Mouse (Mus musculus) CD4-positive, CD25-positive, alpha-beta regulatory T cell, adult 2 months (primary cell): ENCODE data around the gene Sfxn5.

Experiments
- DNase-seq: peaks from one replicate; pipeline ENCODE4 v3.0.0-alpha.2; 2012; ENCODE audit warnings: low read depth, low spot score

Gene Sfxn5

DNA sequence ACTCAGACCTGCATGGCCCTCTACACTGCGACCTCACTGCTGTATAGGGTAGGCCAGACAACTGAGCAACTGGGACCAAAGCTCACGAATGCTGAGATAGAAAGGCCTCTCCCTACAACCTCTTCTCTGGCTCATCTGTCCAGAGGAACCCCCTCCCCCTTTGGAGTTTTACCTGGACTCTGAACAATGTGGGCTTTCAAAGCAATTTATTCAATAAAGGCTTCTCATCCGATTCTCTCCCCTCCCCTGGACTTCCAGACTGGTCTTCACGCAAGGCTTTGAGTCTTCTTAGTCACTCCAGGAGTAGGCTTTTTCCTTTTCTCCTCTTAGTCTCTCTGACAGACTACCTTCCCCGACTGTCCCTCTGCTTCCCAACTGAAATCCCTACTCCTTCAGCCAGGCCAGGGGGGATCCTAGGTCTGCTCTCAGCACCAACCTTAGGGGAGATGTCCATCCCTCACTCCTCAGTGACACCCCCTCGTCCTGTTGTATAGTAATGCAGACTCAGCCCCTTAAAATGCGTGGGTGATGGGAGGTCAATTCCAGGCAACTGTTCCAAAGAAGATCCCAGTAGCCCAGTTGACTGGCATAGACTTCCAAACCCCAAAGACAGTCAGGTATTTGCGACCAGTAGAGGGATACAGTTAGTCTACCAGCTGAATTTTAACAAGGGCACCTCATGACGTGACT, 141.3 kb downstream of the Sfxn5 start:
- no peak for DNase-seq

DNA sequence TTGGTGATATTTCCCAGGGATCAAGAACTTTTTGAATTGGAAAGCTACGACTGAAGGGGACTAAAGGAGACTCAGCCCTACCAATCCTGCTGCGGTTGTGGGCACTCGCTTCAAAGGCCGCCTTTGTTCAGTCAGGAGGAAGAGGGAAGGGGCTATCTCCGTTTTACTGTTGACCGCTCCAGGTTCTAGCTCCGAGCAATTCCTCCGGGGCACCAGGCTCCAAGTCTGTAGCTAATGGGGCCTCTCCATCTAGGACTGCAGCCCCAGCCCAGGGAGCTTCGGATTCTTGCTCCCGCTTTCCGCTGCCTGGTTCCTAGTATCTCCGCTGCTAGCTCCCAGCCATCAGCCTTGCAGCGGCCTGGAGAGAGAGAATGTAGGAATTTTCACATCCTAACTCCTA, 142.6 kb downstream of the Sfxn5 start:
- no peak for DNase-seq

DNA sequence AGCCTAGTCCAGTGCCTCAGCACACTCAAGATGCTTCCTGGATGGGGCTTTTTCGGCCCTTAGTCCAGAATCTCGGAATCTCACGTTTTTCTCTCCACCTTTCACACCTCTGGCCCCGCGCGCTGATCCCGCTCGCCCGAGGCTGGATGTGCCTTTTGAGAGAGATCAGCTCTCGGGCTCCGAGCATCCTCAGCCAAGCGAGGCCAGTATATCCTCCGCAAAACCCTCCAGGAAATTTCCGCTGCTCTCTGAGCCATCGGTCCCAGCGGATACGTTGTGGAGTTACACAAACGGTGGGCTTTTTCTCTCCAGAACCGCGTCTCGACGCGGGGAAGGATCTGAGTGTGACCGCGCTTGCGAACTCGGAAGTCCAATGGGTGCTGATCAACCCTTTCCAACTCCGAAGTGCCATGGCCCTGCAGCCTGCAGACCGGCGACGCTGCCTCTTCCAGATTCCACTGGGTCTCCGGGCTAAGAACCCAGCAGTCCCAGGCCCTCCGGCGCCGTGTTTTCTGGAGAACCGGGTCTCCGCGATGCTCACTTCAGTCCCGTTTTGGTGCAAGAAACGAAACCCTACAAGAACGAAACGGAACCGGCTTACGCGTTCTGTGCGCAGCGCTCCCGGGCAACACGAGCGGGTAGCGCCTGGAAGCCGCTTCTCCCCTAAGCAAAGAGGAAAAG, 143.2 kb downstream of the Sfxn5 start:
- DNase-seq, result no peak

DNA sequence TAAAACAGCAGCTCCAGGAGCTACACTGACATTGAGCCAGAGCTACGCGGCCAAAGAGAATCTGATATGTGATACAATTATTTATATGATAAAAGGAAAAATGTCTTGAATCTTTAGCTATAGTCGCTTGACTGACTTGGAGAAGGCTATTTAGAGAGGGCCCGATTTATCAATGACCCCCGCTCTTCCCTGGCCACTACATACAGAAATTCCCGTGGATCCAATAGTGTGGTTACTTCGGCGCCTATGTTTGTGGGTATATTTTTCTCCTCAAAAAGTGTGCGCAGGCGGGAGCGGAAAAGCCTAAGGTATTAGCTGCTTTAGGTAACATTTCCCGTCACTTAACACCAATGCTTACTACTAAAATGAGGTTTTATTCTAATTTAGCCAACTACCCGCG, 143.9 kb downstream of the Sfxn5 start:
- no peak for DNase-seq

DNA sequence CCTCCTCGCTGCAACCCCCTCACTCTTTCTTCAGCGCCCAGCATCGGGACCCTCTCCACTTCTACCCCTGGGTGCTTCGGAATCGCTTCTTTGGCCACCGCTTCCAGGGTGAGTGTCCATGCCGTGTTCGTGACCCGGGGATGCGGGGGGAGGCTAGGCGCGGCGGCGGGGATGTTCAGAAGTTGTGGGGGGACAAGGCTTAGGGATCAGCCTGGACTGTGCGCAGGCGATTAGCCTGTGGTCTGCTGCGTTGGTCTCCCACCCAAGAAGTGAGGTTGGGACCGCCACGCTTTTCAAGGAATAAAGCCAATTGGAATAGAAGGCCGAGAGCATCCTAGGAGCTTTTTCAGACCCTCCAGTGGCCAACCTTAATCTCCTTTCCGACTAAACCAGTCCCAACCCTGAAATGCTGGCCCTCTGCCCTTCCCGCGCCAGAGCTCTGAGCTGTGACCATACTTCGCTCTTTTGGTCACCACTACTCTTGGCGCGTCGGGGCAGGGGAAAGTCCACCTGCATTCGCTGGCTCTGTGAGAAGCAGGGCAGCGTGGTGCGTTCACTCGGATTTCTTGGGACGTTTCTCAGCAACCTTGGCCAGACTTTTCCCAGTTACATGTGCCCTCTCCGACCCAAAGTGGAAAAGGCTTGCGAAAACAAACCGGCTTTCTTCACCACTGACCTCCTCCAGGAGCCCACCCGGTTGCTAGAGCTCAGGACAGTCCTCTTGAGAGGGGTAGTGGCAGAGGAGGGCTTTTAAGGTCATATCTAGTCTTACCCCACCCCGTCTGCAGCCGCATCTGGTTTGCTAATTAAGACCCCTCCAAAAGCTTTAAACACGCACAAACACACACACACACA, 144.7 kb downstream of the Sfxn5 start:
- no peak for DNase-seq

DNA sequence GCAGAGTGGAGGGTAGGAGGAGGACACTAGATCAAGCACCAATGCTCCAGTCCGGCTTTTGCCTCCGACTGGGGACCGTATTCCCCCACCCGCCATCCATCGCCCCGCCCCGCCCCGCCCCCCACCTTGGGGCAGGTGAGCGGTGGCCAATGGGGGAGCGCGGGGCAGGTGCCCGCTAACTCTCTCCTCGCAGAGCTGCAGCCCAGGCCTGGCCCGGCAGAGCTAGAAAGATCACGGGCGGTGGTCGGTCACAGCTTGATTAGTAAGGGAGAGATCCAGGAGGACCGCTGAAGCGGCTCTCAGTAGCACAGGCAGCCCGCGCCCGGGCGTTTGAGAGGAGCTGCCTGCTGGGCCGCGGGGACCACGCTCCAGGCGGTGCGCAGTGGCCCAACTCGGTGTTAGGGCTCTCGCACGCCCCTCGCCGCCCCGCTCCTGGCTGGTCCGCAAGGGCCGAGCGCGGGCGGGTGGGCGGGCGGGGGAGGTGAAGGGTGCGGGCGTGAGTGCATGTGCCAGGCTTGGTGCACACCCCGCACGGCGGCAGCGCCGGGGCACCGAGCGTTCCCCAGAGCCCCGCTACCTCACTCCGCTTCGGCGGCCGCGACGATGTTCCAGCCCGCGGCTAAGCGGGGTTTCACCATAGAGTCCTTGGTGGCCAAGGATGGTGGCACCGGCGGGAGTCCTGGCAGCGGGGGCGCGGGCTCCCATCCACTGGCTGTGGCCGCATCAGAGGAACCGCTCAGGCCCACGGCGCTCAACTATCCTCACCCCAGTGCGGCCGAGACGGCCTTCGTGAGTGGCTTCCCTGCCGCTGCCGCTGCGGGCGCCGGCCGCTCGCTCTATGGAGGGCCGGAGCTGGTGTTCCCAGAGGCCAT, 145.6 kb downstream of the Sfxn5 start, which contains the start of gene Emx1:
Gene Emx1 (plus strand): TSS at position 99 of the 872 bp plus-strand sequence.
- no peak for DNase-seq

- DNase-seq, result no peak
These were observed 146.5 kb downstream of the Sfxn5 start for GRCm38 (mm10) chr6:85186744-85187059.

GRCm38 (mm10) chr6:85186033-85186743, 147.0 kb downstream of the Sfxn5 start:
- no peak for DNase-seq

- DNase-seq, result no peak
These were observed 149.3 kb downstream of the Sfxn5 start for GRCm38 (mm10) chr6:85183951-85184350.

- DNase-seq, result no peak
These were observed 153.2 kb downstream of the Sfxn5 start for GRCm38 (mm10) chr6:85180036-85180435.

GRCm38 (mm10) chr6:85179569-85179968, 153.7 kb downstream of the Sfxn5 start:
- DNase-seq, result no peak

DNA sequence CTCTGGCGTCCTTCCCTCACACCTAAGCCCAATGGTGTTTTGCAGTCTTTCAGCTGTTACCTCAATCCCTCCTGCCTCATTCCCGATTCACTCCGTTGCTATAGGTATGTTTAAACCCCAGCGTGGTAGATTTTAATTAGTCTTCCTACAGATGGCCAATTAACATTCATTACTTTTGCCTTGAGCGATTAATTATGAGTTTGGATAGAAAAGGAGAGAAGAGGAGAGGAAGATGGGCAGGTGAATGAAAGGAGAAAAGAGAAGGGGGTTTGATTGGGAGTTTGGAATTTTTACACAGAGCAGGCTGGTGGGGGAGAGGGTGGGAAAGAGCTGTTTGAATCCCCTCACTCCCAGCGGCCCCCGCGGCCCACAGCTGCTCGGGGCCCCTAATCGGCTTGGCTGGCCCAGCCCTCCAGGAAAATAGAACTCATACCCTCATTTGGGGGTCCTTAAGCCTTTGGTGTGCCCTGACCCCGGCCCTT, 167.7 kb downstream of the Sfxn5 start:
- no peak for DNase-seq
